Mouse (Mus musculus): ENCODE results near the gene Csf2rb2.
"Not testable (repeated sequence)": the region's sequence is repeated elsewhere in the genome, so short reads cannot be mapped to it uniquely, and the experiment has no call there.

Csf2rb2 gene

DNA sequence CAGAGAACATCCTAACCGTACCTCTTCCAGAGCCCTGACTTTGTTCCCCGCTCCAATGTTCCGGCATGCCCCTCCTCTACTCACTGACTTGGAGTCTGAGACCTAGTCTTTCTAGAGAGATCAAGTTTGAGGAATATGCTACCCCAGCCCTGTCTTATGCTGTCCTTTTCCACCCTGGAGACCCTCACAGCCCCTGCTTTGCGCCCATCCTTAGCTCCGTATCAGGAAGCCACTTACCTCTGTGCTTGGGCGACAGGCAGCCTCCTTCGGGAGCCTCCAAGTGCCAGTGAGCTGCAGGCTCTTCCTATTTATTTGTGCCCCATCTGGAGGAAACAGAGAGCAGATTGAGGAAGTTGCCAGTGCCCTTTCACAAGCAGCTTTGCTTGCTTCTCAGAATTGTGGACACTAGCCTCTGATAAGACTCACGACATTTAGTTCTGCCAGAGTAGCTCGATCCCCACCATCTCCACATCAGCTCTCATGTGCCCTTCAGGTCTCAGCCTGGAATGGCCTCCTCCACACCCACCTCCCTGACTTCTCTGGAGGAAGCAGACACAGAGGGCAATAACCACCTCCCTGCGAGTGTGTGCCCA lies at the start of gene Csf2rb2:
Gene Csf2rb2 (minus strand): TSS at position 381 of the 593 bp plus-strand sequence.
- no peak for DNase-seq (ENCODE audit: low spot score)

DNA sequence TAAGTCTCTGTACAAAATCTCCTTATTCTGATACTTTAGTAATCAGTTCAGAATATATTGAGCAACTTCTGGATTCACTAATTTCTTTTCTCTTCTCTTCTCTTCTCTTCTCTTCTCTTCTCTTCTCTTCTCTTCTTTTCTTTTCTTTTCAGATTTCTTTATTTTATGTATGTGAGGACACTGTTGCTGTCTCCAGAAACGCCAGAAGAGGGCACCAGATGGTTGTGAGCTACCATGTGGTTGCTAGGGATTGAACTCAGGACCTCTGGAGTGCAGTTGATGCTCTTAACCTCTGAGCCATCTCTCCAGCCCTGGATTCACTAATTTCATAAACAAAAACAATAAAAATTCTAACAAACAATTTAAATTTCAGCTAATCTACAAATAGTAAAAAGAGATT lies 49.4 kb upstream of the Csf2rb2 start:
- peak; percentile 35 for DNase-seq (ENCODE audit: low spot score)

DNA sequence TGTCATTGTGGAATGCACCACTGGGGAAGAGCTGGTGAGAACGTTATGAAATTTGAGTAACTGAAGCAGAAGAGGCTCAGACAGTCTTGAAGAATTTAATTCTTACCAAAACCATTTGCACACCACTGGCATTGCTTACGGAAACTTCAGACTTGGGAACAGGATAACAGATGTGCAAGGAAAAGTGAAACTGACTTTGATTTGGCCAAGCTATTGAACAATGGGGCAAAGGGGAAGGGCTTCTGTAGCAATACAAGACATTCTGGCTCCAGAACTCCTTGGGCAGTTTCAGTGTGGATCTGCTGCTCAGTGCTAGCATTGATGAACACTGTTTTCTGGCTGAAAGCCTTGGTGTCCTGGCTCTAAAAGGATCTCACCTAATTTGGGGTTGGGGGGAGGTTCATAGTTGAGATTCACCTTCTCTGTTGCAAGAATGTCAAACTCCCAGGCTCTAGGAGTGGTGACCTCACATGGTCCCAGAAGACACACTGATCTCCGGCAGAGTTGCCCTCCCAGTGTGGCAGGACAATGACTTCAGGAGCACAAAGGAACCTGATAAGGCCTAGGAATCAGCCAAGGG lies 46.2 kb upstream of the Csf2rb2 start:
- DNase-seq (ENCODE audit: low spot score) = no peak

DNA sequence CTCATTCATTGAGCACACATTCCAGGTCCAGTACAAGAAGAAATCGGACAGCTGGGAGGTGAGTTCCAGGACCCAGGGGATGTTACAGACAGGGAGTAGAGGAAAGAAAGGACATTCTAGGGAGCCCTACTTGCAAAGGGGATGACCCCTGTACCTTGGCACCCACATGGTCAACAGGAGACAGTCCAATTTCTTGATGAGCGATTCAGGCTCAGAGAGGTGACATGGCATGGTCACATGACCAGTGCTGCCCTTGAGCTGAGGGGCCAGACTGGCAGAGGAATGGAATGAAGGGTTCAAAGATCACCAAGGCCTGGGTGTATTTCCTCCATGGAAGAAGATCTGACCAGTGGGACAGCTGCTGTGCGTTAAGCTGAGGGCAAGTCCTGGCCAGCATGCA lies 39.0 kb upstream of the Csf2rb2 start:
- no peak for DNase-seq (ENCODE audit: low spot score)

DNA sequence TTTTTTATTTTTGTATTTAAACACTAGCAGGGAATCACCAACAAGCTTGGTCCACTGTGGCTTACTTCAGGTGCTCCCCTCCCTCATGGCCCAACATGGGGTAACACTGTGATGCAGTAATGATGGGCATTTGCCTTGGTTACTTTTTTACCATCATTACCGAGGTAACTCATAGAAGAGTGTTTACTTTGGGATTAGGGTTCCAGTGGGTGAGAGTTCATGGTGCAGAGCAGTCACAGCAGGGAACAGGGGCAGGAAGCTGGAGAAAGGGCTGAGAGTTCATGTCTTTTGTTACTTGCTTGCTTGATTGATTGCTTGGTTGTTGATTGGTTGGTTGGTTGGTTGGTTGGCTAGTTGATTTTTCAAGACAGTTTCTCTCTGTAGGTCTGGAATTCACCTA lies 38.2 kb upstream of the Csf2rb2 start:
- DNase-seq (ENCODE audit: low spot score) = no peak

DNA sequence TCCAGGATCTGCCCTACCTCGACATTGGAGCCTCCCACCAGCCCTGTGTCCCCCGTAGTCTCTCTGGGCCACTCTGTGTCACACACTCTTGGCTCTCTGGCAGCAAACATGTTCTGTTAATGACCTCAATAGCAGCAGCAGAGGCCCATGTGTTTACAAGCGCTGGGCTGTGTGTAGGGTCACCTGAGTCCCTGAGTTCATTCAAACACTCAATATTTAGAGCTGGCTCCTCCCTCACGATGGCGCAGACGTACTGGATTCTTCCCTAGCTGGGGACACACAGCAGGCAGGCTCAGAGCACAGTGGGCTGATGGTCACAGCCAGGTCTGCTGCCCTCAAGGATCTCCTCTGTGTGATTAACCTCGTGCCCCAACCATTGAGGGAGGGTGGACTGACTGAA lies 35.4 kb upstream of the Csf2rb2 start:
- not testable (repeated sequence) for DNase-seq (ENCODE audit: low spot score)

DNA sequence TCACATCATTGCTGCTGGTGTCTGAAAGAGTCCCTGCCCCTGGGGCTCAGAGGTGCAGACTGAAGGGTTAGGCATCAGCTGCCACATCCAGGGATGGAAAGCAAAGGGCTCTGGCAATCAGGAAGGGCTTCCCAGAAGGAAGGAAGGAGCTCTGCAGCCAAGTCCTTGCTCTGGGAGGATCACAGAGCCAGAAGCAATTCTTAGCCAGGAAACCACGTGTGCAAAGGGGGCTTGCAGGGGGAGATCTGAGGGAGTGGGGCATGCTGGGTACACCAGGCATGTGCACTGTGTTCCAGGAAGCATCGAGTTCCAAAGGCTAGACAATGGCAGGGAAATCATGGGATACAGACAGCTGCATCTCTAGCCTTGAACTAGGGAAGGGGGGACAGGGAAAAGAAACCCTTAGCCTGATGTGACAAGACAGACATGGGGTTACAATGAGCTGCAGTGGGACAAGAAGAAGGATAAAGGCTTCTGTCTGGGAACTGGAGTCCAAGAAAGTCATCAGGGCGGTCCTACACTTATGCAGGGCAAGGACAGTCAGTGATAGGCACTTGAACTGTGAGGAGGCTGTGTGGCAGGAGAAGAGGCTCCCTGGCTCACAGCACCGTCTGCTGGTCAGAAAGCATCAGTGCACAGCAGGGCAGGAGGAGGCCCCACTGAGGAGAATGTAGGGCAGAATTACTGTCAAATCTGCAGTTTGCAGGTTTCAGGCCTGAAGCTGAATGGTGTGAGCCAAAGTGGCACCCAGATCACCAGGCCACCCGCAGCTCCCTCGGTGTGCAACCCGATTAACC lies 34.3 kb upstream of the Csf2rb2 start:
- DNase-seq (ENCODE audit: low spot score) = peak; percentile 42

DNA sequence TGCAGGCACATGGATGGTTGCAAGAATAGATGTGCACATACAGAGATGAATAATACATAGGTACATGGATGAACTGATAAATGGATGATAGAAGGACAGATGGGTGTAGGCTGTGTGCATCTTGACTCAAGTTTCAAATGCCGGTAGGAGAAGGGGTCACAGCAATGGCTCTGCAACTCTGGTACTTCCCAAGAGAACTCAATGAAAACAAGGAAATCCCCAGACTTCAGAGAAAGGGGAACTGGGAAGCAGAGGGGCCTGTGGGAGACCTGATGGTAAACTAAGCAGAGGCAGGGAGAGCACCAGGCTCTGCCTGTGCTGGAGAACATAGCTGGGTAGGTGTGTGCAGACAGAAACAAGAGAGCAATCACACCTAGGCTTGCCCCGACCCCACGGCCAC lies 28.9 kb upstream of the Csf2rb2 start:
- no peak for DNase-seq (ENCODE audit: low spot score)

DNA sequence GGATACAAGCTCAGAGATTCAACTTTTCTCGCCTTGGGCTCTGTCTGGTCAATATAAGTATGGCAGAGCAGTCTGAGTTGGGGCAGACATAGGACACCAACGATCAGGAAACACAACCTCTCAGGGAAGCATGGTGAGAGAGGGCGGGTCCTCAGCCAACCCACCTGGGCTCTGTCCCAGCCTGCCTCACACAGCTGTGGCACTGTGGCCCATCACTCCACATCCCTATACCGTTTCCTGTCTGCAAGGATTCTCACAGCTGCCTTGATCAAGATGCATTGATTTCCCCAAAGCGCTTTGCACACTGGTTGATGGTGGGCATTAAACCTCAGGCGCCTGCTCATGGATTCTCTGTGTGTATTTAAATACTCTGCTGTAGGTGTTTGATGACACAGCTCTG lies 27.5 kb upstream of the Csf2rb2 start:
- DNase-seq (ENCODE audit: low spot score) = no peak

DNA sequence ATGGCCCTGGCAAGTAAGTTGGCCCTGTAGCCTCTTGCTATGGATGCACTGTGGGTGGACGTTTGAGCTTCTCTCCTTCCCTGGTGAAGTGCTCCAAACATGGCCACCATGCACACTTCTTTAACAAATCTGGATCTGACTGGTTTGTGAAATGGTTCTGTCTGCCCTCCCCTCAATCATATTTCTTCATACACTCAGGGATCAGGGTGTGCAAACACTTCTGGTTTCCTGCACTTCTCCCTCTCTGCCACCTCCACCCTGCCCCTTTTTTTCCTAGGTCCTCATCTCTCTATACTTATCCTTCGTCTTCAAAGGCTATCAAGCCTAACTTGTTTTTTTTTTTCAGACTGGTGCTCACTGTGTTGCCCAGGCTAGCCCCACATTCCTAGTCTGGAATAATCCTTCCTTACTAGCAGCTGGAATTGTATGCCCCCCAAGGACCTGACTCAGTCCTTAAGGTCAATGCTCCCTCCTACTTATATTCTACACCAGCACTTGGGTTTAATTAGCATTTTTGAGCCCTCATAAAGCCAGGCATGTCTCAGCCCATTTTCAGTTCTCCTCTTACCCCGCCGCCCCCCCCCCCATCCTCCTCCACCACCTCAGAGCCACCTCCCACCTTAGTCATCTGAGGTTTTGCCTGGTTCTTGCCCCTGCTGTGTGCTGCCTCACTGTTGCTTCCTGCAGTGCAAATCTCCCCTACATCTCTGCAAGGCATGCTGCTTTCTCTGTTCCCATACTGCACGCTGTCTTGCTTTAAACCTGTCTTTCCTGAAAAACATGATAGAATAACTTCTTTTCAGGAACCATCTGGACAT lies 26.2 kb upstream of the Csf2rb2 start:
- DNase-seq (ENCODE audit: low spot score) = no peak

DNA sequence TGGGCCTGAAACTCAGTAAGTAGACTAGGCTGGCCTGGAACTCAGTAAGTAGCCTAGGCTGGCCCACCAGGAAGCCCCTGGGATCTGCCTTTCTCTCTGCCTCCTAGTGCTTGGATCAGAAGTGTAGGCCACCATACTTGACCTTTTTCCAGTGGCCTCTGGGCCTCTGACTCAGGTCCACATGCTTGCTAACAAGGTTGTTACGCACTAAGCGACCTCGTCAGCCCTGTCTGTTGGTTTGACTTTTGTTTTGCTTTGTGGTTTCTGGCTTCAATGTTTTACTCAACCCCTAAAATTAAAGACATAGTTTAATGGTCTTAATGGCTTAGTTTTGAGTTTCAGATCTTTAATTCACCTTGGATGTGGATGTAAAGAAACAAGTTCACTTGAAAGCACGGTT lies 25.2 kb upstream of the Csf2rb2 start:
- no peak for DNase-seq (ENCODE audit: low spot score)

DNA sequence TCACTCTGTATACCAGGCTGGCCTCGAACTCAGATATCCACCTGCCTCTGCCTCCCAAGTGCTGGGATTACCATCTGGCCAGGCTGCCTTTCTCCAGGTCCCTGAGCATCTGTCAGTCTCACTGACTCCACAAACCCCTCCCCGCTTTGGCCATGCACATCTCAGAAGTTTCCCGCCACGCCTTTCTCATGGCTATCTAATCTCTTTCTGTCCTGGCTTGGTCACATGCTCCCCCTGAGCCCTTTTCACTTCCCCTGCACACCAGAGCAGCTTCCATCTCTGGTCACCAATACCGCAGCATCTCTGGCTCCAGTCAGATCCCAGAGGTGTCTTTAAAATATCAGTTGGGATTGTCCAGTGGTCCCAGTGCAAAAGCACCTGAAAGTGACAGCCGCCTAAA lies 24.5 kb upstream of the Csf2rb2 start:
- DNase-seq (ENCODE audit: low spot score) = not testable (repeated sequence)

DNA sequence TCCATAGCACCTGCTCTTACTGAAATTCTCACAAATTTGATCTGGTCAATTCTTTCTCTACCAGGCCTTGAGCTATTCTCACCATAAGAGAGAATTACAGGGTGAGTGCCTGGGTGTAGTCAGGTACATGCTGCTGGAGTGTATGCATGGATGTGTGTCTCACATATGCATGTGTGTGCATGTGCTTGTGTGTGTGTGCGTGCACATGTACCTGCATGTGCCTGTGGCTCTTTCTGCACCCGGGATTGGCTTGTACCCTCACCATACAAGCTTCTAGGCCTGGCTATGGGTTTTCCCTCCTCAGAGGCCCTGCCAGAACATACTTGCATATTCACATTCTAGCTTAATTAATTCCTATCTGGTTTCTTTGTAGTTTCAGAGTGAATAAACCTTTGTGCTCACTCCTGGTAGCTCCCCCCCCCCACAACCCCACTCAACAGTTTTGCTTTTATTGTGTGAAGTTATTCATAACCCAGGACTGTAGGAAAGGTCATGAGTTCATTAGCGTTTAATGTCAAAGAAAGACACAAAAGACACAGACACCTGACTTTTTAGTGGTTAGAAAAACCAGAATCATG lies 23.1 kb upstream of the Csf2rb2 start:
- DNase-seq (ENCODE audit: low spot score) = no peak

DNA sequence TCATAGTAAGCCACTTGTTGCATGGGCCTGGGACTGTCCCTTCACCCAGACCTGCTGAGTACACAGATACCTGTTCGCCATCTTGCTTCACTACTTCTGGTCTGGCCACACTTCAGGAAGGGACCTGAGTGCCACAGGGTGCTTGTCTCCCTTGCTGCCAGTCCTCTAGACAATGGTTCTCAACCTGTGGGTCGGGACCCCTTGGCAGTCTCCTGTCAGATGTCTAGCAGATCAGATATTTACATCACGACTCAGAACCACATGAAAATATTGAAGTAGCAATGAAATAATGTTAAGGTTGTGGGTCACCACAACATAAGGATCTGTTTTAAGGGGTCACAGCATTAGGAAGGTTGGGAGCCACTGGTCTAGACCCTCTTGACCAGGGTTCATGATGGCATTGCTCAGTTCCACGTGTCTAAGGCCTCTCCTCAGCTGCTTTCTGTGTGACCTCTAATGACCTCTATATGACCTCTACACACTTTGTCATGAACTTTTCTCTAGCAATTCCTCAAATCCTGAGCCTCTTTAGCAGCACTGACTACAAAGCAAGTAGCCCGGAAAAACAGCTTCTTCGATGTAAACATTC lies 22.3 kb upstream of the Csf2rb2 start:
- DNase-seq (ENCODE audit: low spot score) = not testable (repeated sequence)

DNA sequence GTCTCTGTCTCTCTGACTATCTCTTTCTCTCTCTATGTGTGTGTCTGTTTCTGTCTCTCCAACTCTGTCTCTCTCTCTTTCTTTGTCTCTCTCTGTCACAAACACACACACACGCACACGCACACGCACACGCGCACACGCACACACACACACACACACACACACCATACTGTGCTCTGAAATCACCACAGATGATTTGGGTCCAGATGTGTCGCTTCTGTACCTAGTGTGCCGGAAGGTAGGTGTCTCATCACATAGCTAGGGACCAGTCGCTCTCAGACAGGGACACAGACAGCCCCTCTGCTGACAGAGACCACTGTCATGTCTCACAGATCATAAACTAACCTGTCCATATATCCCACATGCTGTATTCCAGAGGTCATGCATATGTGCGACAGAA lies 21.2 kb upstream of the Csf2rb2 start:
- no peak for DNase-seq (ENCODE audit: low spot score)

DNA sequence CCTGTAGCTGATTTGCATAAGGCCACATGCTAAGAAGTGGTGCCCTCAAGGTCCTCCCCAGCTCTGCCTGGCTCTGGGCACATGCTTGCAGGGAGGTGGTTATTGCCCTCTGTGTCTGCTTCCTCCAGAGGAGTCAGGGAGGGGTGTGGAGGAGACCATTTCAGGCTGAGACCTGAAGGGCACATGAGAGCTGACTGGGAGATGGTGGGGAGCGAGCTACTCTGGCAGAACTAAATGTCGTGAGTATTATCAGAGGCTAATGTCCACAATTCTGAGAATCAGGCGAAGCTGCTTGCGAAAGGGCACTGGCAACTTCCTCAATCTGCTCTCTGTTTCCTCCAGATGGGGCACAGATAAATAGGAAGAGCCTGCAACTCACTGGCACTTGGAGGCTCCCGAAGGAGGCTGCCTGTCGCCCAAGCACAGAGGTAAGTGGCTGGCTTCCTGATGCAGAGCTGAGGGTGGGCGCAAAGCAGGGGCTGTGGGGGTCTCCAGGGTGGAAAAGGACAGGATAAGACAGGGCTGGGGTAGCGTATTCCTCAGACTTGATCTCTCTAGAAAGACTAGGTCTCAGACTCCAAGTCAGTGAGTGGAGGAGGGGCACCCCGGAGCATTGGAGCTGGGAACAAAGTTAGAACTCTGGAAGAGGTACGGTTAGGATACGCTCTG lies 20.3 kb upstream of the Csf2rb2 start, which contains the start of gene Csf2rb:
Gene Csf2rb (plus strand): TSS at position 82 of the 669 bp plus-strand sequence.
- no peak for DNase-seq (ENCODE audit: low spot score)

DNA sequence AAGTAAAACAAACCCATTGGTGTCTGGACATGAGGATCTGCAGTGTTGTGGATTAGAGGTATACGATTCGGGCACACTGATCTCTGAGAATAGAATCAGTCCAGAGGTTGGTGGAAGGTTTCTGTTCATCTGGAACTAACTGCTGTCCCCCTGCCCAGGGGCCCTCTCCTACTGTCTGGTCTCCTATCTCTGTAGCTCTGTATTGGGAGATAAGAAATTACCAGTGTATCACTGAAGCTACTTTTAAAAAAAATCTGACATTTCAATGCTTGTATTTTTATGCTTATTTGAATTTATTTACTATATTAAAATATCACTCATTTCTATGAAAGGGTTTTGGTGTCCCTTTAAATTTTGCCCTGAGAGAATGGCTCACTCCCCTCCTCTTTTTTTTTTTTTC lies 18.8 kb upstream of the Csf2rb2 start:
- no peak for DNase-seq (ENCODE audit: low spot score)

DNA sequence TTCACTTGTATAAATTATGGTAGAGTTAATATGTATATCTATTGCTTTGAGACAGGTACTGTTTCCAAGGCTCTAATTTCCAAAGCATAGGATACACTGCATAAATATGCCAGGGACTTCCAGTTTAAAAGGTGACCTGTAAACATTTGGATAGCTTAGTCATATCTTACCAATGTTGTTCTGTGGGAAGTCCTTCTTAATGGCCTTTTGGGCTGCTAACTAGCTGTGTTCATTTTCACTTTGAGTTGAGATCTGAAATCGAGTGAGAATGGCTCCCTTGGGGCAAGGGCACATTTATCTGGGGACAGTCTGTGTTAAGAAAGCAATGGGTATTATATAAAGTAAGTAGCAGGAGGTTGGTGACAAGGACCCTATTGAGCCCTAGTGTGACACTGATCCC lies 17.8 kb upstream of the Csf2rb2 start:
- DNase-seq (ENCODE audit: low spot score) = no peak

DNA sequence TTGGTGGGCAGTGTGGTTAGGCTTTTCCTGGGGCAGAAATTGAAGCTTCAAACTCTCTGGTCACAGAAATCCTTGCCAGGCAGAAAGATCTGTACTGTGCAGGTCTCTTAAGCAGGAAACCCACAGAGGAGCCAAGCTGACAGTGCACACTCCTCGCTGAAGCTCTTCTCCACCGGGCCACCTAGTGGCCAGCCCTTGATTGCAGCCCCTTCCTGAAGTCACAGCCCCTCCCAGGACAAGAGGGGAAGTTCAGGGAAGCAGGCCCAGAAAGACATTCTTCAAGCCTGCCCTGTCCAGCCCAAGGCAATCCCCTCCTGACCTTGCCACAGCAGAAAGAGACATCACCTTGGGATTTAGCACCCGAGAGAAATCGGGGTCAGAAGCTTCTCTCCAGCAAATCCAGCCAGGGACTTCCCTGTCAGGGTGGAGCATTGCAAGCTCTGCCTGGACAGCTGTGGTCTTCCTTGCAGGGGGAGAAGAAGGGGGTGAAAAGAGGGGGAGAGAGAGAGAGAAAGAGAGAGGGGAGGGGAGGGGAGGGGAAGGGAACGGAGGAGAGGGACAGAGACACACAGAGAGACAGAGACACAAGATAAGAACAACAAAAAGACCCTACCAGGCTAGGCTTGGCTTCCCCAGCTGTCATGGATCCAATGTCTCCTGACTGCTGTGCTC lies 15.4 kb upstream of the Csf2rb2 start:
- DNase-seq (ENCODE audit: low spot score) = peak; percentile 65

DNA sequence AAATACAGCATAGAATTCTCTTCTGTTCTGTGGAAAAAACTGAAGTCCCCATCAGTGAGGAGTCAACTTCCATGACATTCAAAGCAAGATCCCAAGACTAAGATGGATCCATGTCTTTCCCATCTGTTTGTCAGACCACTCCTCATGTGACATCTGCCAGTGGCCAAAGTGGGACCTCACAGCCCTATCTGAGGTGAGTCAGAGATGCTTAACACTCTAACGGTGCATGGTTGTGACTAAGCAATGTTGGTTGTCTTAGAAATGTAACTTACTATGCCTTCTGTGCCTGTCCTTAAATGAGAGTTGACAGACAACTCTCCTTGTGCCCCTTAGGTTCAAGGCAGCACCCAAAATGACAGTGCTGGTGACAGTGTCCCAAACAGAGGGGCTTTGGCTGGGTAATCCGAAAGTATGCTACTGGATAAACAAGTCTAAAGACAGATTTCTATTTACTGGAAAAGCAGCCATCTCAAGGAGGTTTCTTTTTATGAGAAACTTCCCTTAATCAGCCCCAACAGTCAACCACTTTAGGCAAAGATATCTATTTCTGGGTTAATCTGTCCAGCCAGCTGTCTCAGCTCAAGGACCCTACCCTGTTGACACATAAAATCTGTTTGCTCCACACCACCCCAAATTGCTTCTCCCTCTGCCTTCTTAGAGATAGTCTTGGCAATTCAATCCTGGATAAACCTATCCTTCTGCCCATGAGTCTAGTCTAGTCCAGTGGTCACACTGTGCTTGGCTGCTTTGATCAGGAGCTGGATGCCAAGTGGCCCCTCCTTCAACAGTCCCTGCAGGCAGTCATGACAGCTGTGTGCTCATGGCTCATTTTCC lies 13.0 kb upstream of the Csf2rb2 start:
- DNase-seq (ENCODE audit: low spot score) = not testable (repeated sequence)

Measured in urinary bladder, postnatal 25 days (tissue).